Comparison of ENCODE assay signal across 12 mouse cellular contexts in the genomic region with DNA sequence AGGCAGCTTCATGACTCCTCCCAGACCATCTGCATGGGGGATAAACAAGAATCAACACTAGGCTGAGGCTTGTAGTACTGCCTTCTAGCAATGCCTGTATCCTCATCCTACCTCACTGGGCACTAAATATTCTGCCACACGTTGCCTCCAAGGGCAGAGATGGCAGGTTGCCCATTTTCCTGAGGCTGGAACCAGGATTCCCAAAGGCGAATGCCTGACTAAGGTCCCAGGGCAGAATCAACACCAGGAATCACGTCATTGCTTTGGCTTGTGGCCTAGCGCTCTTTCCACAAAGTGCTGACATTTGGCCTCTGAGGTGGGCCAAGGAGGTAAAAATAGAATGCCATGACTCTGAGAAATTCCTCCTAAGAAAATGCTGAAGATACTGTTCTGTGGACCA.
DNase-seq lines count a peak whose midpoint lies in the region; ATAC-seq lines count a peak whose summit lies in the region.
"Had no signal": no experiment of that assay in that cellular context is flagged by ENCODE, and none has a peak within 500 bp of the region (broad histone marks: within the 10 kb centered on the region; RNA-seq: fewer than 3 reads in every experiment).

No protein-coding gene starts in this region.

- WGBS in heart, embryonic 10.5 days, result 79% methylated on average over 4 of the region's 4 CpGs
- WGBS in forebrain, embryonic 10.5 days, result 86% methylated on average over 4 of the region's 4 CpGs

- H3K9me3 ChIP-seq in heart, embryonic 10.5 days, result no peaks in the 10 kb centered on the region
- H3K9me3 ChIP-seq in forebrain, embryonic 10.5 days, result peaks cover 9% of the 10 kb centered on the region; the same call in 1 of the 2 replicates
- H3K9me3 ChIP-seq: lung, embryonic 15.5 days; stomach, embryonic 15.5 days had no signal

- peak; percentile 96 for DNase-seq in heart, adult 11 months
- DNase-seq in heart, embryonic 10.5 days (ENCODE audit: low spot score), result no peak
- peak; percentile 70 for DNase-seq in adrenal gland, postnatal 10 days
- peak; percentile 61 for DNase-seq in gastrocnemius, postnatal 14 days
- peak; percentile 72 for DNase-seq in kidney, postnatal 14 days
- DNase-seq in forebrain, embryonic 10.5 days (ENCODE audit: extremely low spot score, low spot score), result no peak
- DNase-seq in right cerebral cortex, adult 2 months (ENCODE audit: low spot score in 2 of 2), result no peak
- DNase-seq: retina, postnatal 1 day had no signal

- no peaks in the 10 kb centered on the region for H3K27me3 ChIP-seq in heart, embryonic 10.5 days (ENCODE audit: insufficient read depth, poor library complexity, severe bottlenecking)
- no peaks in the 10 kb centered on the region for H3K27me3 ChIP-seq in forebrain, embryonic 10.5 days (ENCODE audit: poor library complexity, severe bottlenecking)
- H3K27me3 ChIP-seq: lung, embryonic 15.5 days; stomach, embryonic 15.5 days had no signal

- H3K36me3 ChIP-seq in heart, embryonic 10.5 days, result no peaks in the 10 kb centered on the region
- H3K36me3 ChIP-seq in forebrain, embryonic 10.5 days (replicated peaks), result no peaks in the 10 kb centered on the region
- H3K36me3 ChIP-seq: lung, embryonic 15.5 days; stomach, embryonic 15.5 days had no signal

- no peak for ATAC-seq in inflammation-experienced regulatory T-cells, adult 6 months

- H3K4me3 ChIP-seq in heart, embryonic 10.5 days, result no peak overlapping the region
- H3K4me3 ChIP-seq in forebrain, embryonic 10.5 days, result no peak overlapping the region
- H3K4me3 ChIP-seq: lung, embryonic 15.5 days; myocyte; stomach, embryonic 15.5 days had no signal

- H3K4me1 ChIP-seq in heart, embryonic 10.5 days, result no peaks in the 10 kb centered on the region
- H3K4me1 ChIP-seq in forebrain, embryonic 10.5 days, result no peaks in the 10 kb centered on the region
- H3K4me1 ChIP-seq: lung, embryonic 15.5 days; stomach, embryonic 15.5 days had no signal

- H3K27ac ChIP-seq in heart, embryonic 10.5 days, result no peak overlapping the region
- no peak overlapping the region for H3K27ac ChIP-seq in forebrain, embryonic 10.5 days
- H3K27ac ChIP-seq: lung, embryonic 15.5 days; stomach, embryonic 15.5 days had no signal

- intact Hi-C loops in gastrocnemius, postnatal 14 days (cut with DNase I; ENCODE audit: low total_unique reads), result no loop called here

Comparison
In these comparisons a context has a peak if more than half of its experiments do, and no peak if none do; other contexts are left out.
1. DNase-seq: peak in heart, adult 11 months (single experiment), adrenal gland, postnatal 10 days (single experiment), gastrocnemius, postnatal 14 days (single experiment) and kidney, postnatal 14 days (single experiment); none in heart, embryonic 10.5 days (single experiment), forebrain, embryonic 10.5 days (single experiment) and right cerebral cortex, adult 2 months (0 of 2).